Mouse (Mus musculus): ENCODE results near the gene Ptgds.
A peak's percentile ranks its signal among the peaks of the same experiment; 100 is the strongest.

Gene Ptgds

DNA sequence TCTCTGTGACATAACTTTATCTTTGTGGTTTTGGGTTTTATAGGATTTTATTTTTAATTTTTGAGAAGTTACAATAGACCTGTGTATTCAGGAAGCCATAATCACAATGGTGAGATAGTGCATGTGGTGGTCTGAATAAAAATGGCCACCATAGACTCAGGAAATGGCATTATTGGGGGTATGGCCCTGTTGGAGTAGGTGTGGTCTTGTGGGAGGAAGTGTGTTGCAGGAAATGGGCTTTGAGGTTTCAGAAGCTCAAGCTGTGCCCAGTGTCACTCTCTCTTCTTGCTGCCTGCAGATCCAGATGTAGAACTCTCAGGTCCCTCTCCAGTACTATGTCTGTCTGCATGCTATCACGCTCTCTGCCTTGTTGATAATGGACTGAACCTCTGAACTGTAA, 10.7 kb upstream of the Ptgds start:
- DNase-seq (ENCODE audit: low read depth, low spot score) = no peak

DNA sequence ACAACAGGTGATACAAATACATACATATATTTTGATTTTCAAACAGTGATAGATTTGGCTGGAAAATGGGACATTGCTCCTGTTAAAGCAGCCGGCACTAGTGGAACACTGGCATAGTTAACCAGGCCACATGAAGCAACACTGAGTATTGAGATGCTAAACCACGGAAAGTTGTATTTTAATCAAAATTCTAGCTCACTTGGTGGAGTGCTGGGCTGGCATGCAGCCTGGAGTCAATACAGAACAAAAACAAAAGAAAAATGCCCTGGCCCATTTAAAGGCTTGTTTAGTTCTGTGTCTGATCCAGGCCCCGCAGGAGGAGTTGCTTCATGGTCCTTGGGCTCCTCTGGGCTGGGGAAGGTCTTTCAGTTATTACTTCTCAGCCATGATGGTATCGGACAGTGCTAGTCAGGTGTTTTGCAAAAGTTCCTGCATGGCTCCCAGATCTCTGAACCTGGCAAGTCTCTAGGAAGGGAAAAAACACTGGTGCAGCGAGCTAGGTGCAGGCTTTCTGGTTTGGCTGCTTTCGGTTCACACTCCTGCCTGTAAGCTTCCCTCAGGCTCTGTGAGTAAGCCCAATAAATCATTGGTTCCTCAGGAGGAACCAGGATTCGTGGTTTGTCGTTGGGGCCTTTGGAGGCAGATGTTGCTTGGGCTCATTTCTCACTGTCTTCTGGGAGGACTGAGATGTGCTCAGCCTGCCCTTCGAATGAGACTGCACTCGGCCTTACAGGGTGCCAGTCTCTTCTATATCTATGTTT, 9.9 kb upstream of the Ptgds start:
- DNase-seq (ENCODE audit: low read depth, low spot score) = no peak

GRCm38 (mm10) chr2:25477967-25478675, 8.3 kb upstream of the Ptgds start:
- no peak for DNase-seq (ENCODE audit: low read depth, low spot score)

- DNase-seq (ENCODE audit: low read depth, low spot score) = no peak
Observed at GRCm38 (mm10) chr2:25477541-25477940, 7.7 kb upstream of the Ptgds start.

DNA sequence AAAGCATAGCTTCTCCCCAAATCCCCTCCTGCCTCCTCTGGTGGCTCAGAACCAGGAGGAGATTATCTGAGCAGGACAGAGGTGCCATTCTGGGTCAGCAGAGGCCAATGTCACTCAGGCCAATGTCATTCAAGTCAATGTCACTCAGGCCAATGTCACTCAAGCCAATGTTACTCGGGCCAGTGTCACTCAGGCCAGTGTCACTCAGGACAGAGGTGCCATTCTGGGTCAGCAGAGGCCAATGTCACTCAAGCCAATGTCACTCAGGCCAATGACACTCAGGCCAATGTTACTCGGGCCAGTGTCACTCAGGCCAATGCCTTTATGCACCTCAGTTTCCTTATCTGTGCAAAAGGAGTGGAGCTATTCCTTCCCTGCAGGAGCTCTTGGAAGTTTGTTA, 2.7 kb upstream of the Ptgds start:
- no peak for DNase-seq (ENCODE audit: low read depth, low spot score)

DNA sequence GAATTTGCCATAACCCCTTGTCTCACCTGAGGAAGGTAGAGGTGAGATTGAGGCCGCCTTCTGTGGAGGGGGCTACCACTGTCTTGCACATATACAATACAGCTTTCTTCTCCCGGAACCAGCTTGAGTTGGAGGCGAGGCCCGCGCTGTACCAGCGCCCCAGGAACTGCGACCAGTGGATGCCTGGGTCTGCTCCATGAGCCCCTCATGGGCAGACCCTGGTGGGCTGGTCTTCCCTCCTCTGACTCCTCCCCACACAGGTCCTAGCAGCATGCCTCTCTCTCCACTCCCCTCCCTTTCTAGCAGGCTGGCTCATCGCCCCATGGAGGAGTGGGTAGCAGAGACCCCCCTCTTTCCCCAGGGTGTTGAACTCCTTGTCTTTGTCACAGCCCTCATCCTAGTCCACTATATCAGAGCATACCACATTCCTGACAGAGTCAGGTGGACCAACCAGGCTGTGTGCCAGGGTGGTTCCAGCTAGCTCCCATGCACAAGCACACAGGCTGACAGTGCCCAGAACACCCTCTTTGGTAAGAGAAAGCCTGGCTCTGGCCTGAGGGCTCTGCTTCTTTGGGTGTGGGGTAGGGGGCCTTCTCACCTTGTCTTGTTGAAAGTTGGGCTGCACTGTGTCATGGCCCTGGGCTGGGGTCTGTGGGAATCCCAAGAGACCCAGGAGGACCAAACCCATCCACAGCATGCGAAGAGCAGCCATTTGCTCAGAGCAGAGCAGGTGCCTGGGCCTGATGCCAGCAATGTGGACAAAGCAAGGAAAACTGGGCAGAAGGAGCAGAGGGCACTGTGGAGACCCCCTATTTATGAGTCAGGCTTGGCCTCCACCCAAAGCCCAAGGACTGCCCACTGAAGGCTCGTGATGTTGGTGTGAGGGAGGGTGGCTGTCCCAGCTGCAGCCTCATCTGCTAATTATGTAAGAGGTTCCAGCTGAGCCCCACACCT, 607 bp downstream of the Ptgds start:
- DNase-seq (ENCODE audit: low read depth, low spot score) = peak; percentile 69

- no peak for DNase-seq (ENCODE audit: low read depth, low spot score)
Observed at GRCm38 (mm10) chr2:25467606-25468303, 2.1 kb downstream of the Ptgds start.

- no peak for DNase-seq (ENCODE audit: low read depth, low spot score)
Observed at GRCm38 (mm10) chr2:25465816-25466635, 3.8 kb downstream of the Ptgds start.

GRCm38 (mm10) chr2:25465256-25465655, 4.6 kb downstream of the Ptgds start:
- no peak for DNase-seq (ENCODE audit: low read depth, low spot score)

- no peak for DNase-seq (ENCODE audit: low read depth, low spot score)
Observed at GRCm38 (mm10) chr2:25463630-25464029, 6.2 kb downstream of the Ptgds start.

GRCm38 (mm10) chr2:25461407-25461806, 8.4 kb downstream of the Ptgds start:
- DNase-seq (ENCODE audit: low read depth, low spot score) = no peak

- peak; percentile 98 for DNase-seq (ENCODE audit: low read depth, low spot score)
Observed at GRCm38 (mm10) chr2:25460551-25461309, 9.1 kb downstream of the Ptgds start, which contains the start of gene Paxx. TSS of gene Paxx (minus strand) at chr2:25461094.

GRCm38 (mm10) chr2:25460135-25460534, 9.7 kb downstream of the Ptgds start:
- DNase-seq (ENCODE audit: low read depth, low spot score) = no peak

- DNase-seq (ENCODE audit: low read depth, low spot score) = peak; percentile 6
Observed at GRCm38 (mm10) chr2:25458911-25459310, 10.9 kb downstream of the Ptgds start.

GRCm38 (mm10) chr2:25457022-25457896, 12.6 kb downstream of the Ptgds start:
- no peak for DNase-seq (ENCODE audit: low read depth, low spot score)

GRCm38 (mm10) chr2:25456205-25456953, 13.5 kb downstream of the Ptgds start, which contains the start of gene Clic3:
TSS of gene Clic3 (plus strand) at chr2:25456838.
- DNase-seq (ENCODE audit: low read depth, low spot score) = no peak

DNA sequence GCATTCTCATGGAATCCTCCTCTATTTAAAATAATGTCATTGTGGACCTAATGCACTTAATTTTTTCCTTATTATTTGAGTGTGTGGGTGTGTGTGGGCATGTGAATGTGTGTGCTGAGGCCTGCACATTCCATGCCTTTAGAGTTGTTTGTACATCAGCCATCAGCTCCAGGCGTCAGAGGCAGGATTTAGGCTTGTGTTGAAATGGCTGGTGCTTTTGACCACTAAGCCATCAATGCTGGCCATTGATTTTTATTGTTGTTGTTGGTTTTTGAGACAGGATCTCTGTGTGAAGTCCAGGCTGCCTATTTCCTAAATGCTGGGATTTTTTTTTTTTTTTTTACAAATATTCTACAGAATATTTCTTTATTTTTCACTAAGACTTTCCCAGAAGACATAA, 16.9 kb downstream of the Ptgds start:
- DNase-seq (ENCODE audit: low read depth, low spot score) = no peak

Measured in telencephalon, adult 2 months (tissue).